Mouse (Mus musculus) natural killer cell, adult 2 months (primary cell): ENCODE measurements at regions not wholly inside any gene's neighbourhood (a gene's known extent, or its start where the extent isn't known, plus 50 kb on each side); places are given as distances from the start of the nearest gene placed in this dataset.

Experiments
- DNase-seq, 2 experiments: peaks; one replicate each; pipeline ENCODE4 v3.0.0; 2022; ENCODE audit warnings: low spot score in 2 of 2

DNA sequence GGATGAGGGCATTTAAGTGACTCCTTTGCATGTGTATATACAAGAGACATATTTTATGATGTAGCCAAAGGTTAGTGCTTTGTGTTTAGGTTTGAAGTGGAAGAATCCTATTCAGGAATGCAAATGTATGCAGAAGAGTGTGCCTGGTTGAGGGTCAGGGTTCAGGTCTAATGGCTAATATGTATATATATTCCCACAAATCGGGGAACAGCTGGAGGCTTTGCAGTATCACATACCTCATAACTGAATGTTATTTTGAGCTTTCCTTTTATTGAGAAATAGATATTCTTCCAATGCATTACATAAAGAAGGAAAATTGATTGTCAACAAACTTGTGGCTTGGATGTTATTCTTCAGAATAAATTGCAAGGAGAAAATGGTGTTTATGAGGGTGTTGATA lies 239.9 kb downstream of the Fam173b start:
- no peak for DNase-seq

DNA sequence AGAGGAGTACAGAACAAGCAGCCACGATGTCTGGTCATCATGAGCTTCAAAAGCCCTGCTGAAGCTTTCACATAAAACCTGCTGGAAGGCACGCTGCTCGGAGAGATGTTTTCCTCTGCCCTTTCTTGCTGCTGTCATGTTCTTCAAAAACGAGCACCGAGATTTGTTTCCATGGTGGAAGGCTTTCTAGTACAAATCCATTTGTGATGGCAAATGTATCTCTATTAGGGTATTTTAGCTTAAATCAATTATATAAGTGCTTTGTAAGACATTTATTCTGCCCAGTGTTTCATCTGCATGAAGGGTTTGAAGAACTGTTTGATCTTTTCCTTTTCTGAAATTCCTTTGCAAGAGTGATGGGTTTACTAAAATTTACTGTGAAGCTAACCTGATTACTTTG lies 253.1 kb downstream of the Fam173b start:
- no peak for DNase-seq

DNA sequence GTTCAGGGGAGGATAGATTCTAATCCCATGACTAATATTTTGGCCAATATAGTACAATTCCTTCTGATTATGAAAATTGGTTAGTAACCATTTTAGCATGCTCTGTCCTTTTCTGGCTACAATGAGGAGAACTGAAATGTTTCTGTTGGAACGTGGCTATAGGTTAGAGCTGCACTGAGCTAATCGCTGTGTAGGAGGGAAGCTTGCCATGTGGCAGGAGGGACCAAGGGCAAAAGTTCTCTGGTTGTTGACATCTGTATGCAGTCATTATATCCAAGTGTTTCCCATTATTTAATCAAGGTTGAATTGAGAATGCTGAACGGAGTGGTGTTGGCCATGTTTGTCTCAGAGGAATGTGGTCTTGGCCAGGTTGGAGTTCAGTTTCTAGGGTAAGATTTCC lies 253.5 kb downstream of the Fam173b start:
- DNase-seq = no peak

DNA sequence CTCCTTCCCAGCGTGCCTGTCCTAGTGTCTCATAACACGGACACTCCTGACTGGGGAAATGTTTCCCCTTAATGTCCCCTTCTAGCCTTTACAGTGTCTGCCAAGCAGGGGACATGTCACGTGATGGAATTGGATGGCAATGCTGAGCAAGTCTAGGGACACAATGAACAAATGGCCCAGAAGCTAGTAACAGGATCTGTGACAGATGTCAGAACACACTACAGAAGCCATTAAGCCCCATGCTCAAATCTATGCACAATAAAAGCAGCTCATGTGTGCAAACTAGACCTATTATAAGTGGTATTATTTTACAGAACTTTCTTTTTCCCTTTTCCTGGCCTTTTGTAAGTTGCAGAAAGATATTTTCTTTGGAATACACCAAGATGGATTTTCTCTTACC lies 267.4 kb downstream of the Fam173b start:
- DNase-seq = no peak

DNA sequence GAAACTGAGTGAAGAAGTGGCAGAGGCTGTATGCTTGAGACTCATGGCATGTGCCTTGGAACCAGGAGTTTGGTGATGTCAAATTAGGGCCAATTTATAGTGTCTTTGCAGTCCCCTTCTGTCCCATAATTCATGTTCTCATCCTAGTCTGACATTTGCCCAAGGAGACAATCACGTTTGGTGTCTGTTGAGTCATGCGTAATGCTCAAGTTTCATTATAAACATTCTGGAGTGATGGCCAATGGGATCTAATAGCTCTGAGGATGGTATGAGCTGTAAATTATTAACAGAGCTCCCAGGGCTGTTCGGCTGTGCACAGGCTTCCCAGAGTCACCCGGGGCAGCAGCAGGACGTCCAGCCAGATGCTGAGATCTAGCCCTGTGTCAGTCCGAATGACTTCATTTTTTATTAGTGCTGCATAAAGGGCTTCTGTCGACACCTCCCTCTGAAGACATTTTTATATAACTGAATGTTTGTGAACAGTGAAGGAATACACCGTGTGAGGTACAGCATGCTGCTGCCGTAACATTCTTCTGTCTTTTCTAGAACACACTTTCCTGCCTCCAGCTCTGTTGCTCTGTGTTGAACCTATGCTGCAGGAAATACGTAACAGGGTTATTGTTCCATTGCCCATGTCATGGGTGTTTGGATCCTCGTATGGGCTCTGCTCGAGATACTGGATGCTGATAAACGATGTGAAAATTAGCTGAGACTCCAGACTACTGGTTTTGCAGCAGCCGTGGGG lies 268.2 kb downstream of the Fam173b start:
- no peak for DNase-seq

DNA sequence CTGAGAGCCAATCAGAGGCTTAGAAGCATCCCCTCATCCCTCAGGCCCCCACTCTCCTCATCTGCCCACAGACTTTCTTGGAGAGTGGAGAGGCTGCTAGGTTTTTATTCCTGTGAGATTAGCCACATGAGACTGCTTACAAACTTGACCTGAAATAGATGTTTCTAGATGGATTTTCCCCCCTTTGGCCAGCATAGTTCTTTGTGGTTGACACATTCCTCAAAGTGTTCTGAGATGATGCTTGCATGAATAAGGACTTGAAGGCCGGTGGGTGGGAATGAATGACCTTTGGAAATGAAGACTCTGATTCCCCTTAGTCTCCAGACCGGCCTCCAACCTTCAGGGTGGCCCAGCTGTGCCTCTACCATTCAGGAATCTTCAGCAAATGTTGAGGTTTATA lies 273.8 kb downstream of the Fam173b start:
- DNase-seq = no peak

DNA sequence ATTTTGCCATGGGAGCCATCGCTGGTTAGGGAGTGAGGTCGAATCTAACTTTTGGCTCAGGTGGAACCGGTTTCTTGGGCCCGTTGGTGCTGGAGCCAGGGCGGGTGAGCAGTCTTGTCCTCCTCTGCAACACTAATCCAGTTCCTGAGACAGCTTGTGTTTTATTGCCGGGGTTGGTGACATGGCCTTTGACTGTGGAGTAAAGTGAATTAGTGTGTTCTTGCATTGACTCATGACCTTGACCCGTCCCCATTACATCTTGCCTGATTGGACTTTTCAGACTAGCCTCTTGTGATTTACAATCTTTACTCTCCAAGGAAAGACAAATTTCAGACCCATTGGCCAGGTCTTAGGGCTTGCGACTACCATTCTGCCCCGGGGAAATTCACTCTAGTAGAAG lies 278.8 kb downstream of the Fam173b start:
- DNase-seq = no peak

DNA sequence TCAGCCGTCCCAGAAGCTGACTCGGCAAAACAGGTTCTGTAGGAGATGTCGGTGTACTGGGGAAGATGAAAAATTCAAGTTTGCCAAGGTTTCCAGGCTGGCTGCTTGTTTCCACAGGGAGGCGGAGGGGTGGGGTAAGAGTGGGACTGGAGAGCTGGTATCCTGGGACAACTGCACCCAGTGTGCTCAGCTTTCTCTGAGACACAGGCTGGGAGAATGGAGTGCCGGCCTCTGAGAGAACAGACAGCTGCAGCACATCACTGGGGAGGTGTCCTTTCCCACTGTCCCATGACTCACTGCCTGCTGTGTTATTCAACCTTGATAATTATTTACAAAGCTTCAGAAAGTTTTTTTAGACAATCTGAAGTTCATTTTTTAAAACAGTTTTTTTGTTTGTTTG lies 280.7 kb downstream of the Fam173b start:
- no peak for DNase-seq

DNA sequence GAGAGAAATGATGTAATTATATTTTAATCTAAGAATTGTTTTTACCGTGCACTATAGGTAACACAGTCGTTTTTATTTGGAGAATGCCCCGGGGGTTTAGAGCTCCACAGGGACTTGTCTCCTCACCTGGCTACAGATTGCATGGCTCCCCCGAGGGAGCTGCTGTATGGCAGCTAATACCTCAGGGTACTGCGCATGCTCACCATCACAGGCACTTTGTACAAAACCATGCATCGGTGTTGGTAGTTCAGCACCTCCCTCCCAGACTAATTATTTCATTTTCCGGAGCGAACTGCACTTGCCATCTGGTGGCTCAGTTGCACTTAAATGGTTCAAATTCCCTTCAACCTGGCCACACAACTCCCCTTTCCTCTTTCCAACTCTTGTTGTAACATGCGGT lies 281.9 kb downstream of the Fam173b start:
- no peak for DNase-seq

DNA sequence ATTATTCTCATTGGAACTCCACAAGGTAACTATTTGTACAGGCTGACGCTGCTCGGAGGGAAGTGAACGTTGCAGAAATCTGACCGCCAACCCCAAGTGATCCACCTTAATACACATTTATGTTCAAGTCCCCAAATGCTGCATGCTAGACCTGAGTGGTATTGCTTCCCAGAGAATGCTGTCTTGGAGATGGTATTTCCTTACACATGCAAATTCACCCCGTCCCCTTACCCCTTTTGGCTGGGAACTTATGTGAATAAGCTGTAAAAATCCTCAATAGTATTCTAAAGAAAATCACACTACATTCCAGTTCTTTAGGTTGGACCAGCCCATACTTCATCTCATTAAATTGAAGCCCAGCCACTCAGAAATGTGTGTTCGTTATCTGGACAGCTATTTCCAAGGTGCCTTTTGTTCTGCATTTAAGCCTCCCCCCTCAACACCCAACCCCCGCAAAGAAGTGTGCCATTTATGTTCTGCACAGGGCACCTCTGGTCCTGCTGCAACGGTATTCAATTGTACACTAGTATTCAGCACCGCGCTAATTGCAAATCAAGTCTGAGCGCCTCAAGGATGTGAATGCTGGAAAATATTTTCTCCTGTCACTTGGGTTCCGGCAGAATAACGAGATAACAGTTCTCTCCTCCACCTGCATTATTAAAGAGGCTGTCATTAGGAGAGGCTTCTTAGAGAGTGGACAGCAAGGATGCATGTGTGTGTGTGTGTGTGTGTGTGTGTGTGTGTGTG lies 278.0 kb upstream of the Tas2r119 start:
- no peak for DNase-seq

DNA sequence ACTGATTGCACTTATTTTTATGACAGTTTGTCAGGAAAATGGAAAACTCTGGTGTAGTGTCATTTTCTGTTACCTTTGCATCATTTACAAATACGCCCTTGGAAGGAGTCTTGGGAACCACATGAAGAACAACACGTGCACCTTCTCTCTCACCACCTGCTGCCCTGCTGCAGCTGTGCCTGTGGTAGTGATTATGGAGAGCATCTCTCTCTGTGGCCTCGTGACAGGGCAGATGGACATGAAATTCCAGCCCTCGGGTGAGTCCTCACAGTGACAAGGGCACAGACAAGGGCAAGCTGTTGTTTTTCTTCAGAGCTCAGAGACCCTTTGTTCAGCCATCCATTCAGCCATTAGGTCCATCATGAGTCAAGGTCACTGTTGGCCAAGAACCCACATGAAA lies 276.8 kb upstream of the Tas2r119 start:
- DNase-seq = no peak

DNA sequence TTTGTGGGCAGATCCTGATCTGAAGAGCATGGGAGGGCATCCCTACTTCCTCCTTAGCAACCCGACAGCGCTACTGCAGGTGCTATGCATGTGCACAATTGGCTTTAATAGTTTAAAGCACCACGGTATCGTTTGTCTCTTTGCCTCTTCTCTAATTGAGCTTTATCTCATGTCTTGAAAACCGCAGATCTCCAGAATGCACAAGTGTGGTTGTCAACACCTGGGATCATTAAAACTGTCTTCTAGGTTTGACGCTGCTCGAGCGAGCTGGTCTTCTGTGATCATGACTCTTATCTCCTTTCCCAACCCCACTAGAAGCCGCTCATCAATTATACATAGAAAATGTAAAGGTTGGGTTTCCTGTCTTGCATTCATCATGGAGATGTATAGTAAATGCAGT lies 268.7 kb upstream of the Tas2r119 start:
- DNase-seq = no peak

DNA sequence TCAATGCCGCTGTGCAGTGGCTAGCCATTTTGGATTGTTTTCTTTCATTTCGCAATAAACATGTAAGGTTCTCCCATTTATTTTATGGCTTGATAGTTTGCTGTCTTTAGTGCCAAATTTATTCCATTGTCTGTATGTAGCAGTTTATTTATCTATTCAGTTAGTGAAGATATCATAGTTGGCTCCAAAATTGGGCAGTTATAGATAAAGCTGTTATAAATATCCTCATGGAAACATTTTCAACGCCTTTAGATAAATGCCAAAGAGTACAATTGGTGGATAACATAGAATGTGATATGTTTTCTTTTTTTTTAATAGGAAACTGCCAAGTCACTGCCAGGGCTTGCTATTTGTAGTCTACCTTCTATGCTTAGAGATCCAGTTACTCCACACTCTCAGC lies 265.1 kb upstream of the Tas2r119 start:
- DNase-seq = no peak

DNA sequence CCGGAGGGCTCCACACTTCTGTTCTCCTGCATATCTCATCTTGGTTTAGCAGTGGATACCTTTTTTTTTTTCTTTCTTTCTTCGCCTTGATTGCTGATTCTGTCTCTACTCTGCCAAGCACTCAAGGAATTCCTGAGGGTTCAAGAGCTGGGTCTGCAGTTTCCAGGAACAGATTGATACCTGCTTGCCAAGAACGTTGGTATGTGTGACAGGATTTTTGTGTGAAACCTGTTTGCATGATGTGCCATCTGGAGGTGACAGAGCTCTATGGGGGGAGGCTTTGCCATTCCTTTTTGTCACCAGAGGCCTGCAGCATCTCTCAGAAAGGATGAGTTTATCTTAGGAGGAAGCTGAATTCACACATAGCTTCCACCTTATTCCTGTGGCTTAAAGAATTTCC lies 255.6 kb upstream of the Tas2r119 start:
- DNase-seq = no peak

DNA sequence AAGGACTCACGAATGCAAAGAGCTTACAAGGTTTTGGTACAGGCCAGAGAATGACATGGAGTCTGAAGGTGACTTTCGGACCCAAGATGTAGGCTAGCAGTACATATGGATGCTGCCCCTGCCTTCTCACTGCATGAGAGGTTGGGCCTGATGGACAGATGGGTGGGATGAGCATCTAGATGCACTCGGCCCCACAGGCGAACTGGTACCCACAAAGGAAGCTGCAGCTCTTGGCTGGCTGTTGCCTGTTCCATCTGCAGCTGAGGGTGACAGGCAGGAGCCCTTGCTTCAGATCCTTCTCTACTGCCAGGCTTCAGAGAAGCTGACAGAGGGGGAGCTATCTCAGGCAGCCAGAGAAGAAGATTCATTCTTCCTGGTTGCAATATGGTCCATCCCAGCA lies 216.8 kb upstream of the Tas2r119 start:
- no peak for DNase-seq

DNA sequence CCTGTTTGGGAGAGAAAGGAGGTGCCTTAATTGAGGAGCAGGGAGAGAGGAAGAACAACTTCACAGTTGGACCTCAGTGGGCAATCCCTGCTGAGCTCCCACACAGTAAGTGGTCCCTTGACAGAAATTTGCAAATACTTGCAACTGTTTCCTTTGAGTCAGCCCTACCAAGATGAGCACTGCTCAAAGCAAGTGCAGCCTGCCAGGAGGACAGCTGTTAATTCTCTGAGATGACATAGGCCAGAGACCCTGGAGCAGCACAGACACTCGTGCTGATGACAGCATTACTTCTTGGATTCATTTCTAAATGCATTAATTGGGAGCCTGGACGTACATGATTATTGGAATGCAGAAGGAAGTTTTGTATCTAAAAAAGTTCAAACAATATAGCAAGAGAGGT lies 215.1 kb upstream of the Tas2r119 start:
- no peak for DNase-seq

DNA sequence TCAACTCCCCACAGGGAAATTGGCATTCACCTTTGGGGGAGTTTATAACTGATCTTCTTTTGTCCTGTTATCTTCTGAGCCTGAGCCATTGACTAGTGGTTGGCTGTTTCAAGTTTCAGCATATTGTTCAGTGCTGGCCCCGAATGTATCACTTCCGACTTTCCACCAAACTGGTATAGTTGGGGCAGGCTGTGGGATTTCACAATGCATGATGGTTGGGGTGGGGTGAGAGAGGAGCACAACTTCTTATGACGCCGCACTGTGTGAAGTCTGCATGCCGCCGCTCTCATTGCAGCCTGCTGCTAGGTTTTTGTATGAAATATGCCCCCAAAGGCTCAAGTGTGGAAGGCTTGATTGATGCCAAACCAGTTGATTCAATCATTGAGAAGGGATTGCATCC lies 212.2 kb upstream of the Tas2r119 start:
- no peak for DNase-seq

DNA sequence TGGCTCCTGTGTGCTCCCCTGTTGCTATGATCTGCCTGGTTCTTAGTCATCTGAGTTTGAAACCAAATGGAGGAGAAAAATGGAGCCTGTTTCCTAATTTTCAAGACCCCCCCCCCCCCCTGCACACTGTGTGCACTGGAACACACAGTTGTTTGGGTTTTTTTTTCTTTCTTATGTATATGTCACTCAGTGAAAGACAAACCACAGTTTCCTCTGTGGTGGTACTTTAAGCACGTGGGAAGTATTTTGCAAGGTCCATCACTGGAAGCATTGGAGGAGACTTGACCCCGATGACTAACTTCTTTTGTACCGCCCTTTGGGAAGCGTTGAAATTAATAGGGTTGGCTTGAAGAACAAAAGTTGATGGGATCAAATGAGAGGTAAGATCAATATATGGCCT lies 211.5 kb upstream of the Tas2r119 start:
- no peak for DNase-seq

DNA sequence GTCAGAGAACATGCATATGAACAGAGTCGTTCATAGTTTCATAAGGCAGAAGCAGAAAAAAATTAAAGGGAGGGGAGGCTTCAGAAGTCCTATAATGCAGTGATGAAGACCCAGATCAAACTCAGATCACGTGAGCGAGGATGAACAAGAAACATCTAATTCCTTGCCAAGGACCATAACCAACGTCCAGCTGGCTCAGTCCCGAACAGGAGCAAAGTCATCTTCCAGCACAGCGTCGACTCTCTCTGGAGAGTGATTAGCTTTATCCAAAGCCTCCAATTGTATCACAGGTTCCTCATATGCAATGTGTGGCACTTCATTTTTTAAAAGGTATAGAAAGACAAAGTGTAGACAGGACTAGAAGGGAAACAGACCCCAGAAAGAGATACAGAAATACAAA lies 204.2 kb upstream of the Tas2r119 start:
- DNase-seq = no peak

DNA sequence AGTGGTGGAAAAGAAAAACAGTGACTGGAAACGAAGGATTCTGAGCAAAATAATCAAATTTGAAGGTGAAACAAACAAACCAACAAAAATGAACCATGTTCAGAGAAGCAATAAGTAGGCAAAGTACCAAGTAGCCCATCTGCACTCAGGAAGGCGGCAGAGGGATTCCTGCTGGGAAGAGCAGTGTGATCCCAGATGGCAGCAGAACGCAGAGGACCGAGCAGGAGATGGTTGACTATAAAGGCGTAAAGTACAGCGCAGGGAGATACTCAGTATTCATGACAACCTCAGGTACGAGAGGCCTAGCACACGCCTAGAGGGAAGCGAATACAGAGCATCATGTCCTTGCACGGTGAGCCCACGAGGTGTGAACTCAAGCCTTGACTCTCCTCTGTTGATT lies 203.2 kb upstream of the Tas2r119 start:
- DNase-seq = no peak

DNA sequence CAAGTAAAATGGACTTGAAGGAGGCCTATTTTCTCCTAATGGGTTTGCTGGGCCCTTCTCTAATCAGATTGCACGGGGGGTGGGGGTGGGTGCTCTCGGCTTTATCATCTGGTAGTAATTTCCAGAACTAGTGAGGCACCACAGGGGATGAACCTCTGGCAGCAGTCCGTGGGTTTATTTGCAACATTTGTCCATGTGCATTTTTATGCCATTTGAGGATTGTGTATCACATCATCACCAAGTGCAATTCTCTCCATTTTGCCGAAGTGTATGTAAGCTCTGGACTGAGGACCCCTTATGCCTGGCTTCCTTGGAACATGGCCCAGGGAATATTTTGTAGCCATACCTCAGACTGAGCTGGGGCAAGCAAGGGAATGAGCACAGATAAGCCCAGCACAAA lies 200.6 kb upstream of the Tas2r119 start:
- no peak for DNase-seq

DNA sequence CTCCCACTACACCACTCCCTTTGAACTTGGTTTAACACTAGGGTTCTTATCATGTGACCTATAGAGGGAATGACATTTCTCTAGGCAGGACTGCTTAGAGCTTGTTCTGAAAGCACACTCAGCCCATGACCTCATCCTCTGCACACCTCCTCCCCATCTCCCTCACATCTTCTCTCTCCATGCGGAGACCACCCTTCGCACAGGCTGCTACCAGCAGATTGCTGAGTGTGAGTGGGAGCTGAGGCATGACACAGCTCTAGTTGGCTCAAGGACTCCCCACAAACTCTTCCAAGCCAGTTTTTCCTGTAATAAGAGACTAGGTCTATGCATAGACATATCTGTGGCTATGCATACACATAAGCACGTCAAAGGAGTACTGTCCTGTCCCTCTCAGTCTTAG lies 199.5 kb upstream of the Tas2r119 start:
- no peak for DNase-seq

DNA sequence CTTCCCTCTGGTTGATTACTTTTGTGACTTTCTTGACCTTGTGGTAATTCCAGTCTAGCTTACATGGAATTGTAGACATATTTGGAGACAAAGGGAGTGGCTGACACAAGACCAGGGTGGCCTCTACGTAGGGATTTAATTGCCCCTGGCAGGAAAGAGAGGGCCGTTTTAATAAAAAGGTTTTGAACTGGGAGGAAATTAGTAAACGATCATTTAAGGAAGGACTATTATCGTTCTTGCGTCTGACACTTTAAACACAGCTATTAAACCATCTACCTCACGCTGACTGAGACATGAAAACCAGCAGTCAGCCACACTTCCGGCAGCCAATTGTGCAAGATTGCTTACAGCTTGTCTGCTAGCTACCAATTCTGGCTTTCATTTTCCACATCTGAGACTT lies 197.1 kb upstream of the Tas2r119 start:
- DNase-seq = no peak

DNA sequence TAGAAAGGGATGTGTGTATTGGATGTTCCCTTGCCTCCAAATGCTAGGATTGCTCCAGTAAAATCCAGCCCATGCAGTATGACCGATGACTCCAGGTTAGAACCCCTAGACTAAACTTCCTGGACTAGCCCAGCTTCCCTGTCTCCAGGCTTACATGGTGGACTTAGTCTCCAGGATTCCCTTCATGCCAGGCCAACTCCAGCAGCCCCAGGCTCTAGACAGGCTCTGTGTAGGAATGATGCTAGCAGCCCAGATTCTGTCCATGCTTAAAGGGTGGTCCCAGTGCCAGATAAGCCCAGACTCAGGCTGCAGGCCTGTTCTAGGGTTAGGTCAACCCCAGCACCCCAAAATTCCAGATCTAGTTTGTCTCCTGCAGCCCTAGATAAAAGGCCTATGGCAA lies 196.3 kb upstream of the Tas2r119 start:
- DNase-seq = no peak
